Mouse (Mus musculus): ENCODE data around the gene Fndc3a.

The Fndc3a gene

DNA sequence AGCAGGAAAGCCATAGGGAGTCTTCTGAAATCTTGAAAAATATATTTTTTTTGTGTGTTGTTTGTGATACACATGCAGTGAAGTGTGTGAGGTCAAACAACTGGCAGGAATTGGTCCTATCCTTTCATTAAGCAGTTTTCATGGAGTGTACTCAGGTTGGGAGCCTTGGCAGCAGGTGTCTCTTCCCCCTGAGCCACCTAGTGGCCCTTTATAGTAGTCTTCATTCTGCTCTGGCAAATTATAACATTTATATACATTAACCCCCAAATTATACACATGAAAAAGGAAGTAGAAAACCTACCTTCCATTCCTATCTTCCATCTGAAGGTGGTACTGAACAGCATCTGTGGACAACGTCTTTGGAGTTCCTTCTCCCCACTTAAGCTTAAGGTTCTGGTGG is 154.0 kb downstream of the Fndc3a start:
- in situ Hi-C loops (cut with MseI, MboI) = no loop called here

- in situ Hi-C loops (cut with MseI, MboI) = no loop called here
Observed at GRCm38 (mm10) chr14:72536392-72537017, 173.3 kb downstream of the Fndc3a start.

DNA sequence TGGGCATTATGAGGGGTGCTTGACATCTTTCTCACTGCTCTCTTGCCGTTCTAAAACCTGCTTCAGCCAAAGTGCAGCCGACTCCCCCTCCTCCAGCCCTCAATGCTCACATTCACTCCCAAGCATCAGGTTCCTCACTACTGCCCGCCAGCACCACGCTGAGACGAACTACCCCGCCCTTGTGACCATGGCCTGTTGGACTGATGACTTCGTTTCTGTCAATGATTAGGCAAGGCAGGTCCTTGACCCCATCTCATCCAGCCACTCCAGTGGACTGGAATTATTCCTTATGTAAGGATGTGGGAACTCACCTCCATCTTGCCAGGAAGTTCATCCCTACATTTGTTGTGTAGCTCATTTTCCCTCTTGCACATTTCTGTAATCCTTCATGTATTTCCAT is 175.9 kb downstream of the Fndc3a start:
- in situ Hi-C loops (cut with MseI, MboI) = no loop called here

DNA sequence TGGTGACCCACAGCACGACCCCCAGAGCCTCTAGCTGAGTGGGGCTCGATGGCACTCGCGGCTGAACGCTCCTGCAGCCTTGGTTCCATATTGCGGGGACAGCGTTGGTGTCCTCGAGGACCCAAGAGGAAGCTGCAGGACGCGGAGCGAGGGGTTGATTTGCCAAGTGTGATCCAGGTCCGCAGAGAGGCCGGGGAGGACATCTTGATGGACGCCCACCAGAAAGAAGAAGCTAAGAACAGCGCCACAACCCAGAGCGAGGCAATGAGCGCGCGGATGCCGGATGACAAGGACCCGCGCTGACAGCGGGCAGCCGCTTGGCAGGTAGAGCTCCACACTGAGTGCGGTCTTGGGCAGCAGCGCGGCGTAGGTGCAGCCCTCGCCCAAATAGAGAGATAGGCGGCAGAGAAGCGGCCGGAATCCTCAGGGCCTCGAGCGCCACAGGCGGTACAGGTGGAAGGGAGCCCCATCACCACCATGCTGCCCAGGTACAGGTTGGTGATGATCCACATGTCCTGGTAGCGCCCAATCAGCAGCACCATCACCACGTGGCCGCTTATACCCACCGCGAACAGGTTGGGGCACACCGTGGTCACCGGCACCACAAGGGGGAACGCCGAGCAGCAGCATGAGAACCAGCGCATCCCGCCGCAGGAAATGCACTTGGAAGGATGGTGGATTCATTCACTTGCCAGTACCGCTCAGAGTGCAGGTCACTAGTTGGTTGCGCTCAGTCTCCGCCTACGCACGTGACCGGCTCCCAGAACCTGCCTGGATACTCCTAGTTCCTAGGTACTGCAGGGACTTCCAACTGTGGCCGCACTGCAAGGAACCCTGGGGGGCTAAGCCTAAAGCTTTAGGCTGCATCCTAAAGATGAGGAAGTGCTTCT is 177.5 kb downstream of the Fndc3a start:
- in situ Hi-C loops (cut with MseI, MboI) = no loop called here

DNA sequence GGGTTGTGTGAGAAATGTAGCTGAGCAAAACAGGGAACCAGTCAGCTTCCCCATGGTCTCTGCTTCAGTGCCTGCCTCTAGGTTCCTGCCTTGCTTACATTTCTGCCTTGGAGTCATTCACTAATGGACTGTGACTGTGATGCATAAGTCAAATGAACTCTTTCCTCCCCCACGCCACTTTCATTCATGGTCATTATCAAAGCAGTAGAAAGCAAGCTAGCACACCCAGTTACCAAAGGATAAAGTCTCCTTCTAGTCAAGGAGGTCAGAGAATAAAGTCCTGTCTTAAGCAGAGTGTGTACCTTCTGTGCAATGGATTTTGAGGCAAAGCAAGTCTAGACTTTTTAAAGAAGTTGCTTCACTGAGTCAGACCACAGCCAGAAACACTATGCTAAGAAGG is 182.7 kb downstream of the Fndc3a start:
- in situ Hi-C loops (cut with MseI, MboI) = no loop called here

- in situ Hi-C loops (cut with MseI, MboI) = no loop called here
Observed at GRCm38 (mm10) chr14:72519561-72519960, 190.2 kb downstream of the Fndc3a start.

DNA sequence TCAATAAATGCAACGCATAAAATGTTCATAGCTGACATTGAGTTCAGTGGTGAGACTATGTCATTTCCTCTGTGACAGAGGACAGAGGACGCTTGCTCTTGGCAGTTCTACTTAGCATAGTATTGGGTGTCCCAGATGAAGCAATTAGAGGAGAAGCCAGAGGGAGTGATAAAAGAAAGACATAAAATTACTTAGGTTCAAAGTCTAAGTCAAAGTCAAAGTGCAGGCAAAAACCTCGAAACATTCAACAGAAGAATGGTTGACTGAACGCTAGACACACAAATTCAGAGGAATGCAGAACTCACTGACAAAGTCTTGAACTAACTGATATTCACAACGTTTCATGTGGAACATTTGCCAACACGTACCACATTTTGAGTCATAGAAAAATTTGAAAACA is 191.0 kb downstream of the Fndc3a start:
- in situ Hi-C loops (cut with MseI, MboI) = no loop called here

DNA sequence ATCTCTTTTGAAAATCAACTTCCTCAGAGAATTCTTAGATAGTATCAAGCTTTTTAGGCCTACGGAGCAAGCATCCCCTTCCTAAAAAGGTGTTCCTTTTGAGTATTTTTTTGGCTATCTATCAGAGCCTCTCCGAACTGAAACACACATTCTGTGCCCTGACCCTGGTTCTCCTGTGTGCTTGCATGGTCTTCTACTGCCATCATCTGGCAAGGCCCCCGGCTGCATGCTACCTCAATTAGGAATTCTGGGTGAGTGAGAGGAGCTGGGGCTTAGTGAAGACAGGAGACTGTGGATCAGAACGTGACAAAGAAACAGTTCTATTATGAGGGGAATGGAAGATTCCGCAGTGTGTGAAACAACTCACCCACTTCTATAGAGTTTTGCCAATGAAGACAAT is 193.4 kb downstream of the Fndc3a start:
- in situ Hi-C loops (cut with MseI, MboI) = no loop called here

- in situ Hi-C loops (cut with MseI, MboI) = no loop called here
Observed at GRCm38 (mm10) chr14:72506723-72507420, 202.9 kb downstream of the Fndc3a start.

- in situ Hi-C loops (cut with MseI, MboI) = no loop called here
Observed at GRCm38 (mm10) chr14:72506018-72506722, 203.6 kb downstream of the Fndc3a start.

- in situ Hi-C loops (cut with MseI, MboI) = no loop called here
Observed at GRCm38 (mm10) chr14:72504985-72505384, 204.8 kb downstream of the Fndc3a start.

- in situ Hi-C loops (cut with MseI, MboI) = no loop called here
Observed at GRCm38 (mm10) chr14:72503241-72503640, 206.6 kb downstream of the Fndc3a start.

DNA sequence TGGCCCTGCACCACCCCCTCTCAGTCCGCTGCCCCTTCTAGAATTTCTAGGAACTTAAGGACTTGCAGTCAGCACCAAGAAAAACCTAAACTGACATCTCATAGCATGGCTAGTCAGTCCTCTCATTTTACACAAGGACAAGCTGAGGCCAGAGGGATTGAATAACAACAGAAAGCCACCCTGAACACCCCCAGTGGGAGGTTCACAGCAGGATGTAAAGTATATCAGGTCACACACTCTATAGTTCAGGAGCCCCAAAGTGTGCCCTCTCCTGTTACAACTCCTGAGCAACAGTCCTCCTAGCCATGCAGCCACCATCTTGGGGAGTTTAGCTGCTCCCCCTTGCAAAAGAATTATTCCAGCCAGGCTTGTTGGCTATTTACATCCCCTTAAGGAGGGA is 216.0 kb downstream of the Fndc3a start:
- in situ Hi-C loops (cut with MseI, MboI) = no loop called here

- in situ Hi-C loops (cut with MseI, MboI) = no loop called here
Observed at GRCm38 (mm10) chr14:72491738-72492137, 218.1 kb downstream of the Fndc3a start, which contains the start of gene Gm9195. TSS of gene Gm9195 (minus strand) at chr14:72491838.

- in situ Hi-C loops (cut with MseI, MboI) = no loop called here
Observed at GRCm38 (mm10) chr14:72490367-72490766, 219.4 kb downstream of the Fndc3a start.
